Mouse (Mus musculus): ENCODE results near the gene Crybg1.

- TF ChIP-seq CTCF (IDR thresholded peaks at IDR 0.05) (no peak), EP300 (IDR thresholded peaks at IDR 0.05) (no peak)
Measured at GRCm38 (mm10) chr10:43998503-43999082, 150.1 kb downstream of the Crybg1 start.

Data from lung, postnatal 0 days (tissue).